Mouse (Mus musculus) forebrain, embryonic 16.5 days (tissue): Measurements from ENCODE around the gene Efcab2. TPM values are rescaled to one million over a fixed set of nuclear protein-coding genes. Genes with fewer than 3 reads are reported as not detected.

Source experiments
- ATAC-seq: fragments of 200-750 bp; cut with Nextera tagmentation; 2 replicates; pipeline ENCODE4 v1.8.0; 2017; ENCODE audit warnings: mild to moderate bottlenecking, moderate library complexity
- H3K27ac ChIP-seq: fragments of 300-500 bp; sonication (generic); 2 replicates; pipeline ENCODE4 v1.5.1; 2014; ENCODE audit warnings: low read length, control low read depth
- H3K27me3 ChIP-seq: fragments of 300-500 bp; sonication (generic); replicated peaks from 2 replicates; pipeline ENCODE4 v1.6.1; 2014; ENCODE audit warnings: low read length; ENCODE audit not compliant: control insufficient read depth, insufficient read depth
- H3K36me3 ChIP-seq: fragments of 300-500 bp; sonication (generic); 2 replicates; pipeline ENCODE4 v1.6.1; 2014; ENCODE audit not compliant: control insufficient read depth, insufficient read depth
- H3K4me1 ChIP-seq: fragments of 300-500 bp; sonication (generic); replicated peaks from 2 replicates; pipeline ENCODE4 v1.6.1; 2014; ENCODE audit warnings: low read length; ENCODE audit not compliant: control insufficient read depth, insufficient read depth
- H3K4me2 ChIP-seq: fragments of 300-500 bp; sonication (generic); 2 replicates; pipeline ENCODE4 v1.6.1; 2014; ENCODE audit warnings: mild to moderate bottlenecking, low read length, control low read depth
- H3K4me3 ChIP-seq: fragments of 300-500 bp; sonication (generic); replicated peaks from 2 replicates; pipeline ENCODE4 v1.5.1; 2014; ENCODE audit warnings: mild to moderate bottlenecking, low read length, control low read depth
- H3K9ac ChIP-seq: fragments of 300-500 bp; sonication (generic); replicated peaks from 2 replicates; pipeline ENCODE4 v1.6.1; 2014; ENCODE audit warnings: low read depth, low read length, control low read depth
- H3K9me3 ChIP-seq: fragments of 300-500 bp; sonication (generic); 2 replicates; pipeline ENCODE4 v1.6.1; 2016; ENCODE audit warnings: low read length; ENCODE audit not compliant: control insufficient read depth
- WGBS: fragments of 180-500 bp; shearing (Covaris S2); extraction: QIAGEN DNeasy Blood & Tissue Kit; methylation state at CpG from one replicate; pipeline ENCODE4 v1.1.7; 2014; 5-methylcytosine and 5-hydroxymethylcytosine counted together
- polyA plus RNA-seq: library from polyadenylated mRNA; unstranded; fragments of >200 nt; fragmentation: Nextera tagmentation; extraction: Ambion mirVana; gene quantifications from 2 replicates; pipeline ENCODE4 v1.2.1, GENCODE M21; 2015

The Efcab2 gene
- polyA plus RNA-seq, 1 experiment from 2014 or later = 7.1 TPM

- Histone ChIP-seq H3K9ac (no peak overlapping the region), H3K4me2 (no peak overlapping the region), H3K27ac (no peak overlapping the region), H3K9me3 (no peaks in the 10 kb centered on the region), H3K27me3 (no peaks in the 10 kb centered on the region), H3K4me3 (no peak overlapping the region), H3K4me1 (no peaks in the 10 kb centered on the region), H3K36me3 (no peaks in the 10 kb centered on the region)
- WGBS = 66% methylated on average over 3 of the region's 3 CpGs
- ATAC-seq = peak; percentile 52; the same call in 1 of the 2 replicates
These were observed 48.2 kb downstream of the Efcab2 start for GRCm38 (mm10) chr1:178454125-178454524.

DNA sequence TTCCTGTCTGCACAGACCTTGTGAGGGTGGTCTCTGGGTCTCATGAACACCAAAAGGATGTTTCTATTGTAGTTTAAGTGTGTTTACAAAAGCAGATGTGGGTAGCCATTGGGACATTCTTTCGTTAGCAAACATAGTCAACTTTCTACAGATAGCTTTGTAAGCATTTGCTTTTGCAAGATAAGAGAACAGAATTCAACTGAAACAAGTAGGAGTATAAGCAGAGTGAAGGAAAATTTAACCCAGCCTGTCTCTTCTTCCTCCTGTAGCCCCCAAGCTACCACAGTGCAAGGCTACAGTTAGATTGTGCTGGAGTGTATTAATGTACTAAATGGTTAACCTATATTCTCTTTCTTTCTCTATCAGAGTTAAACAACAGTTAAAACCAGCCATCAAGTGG lies 49.2 kb downstream of the Efcab2 start:
- ATAC-seq = no peak
- H3K9me3 ChIP-seq = no peaks in the 10 kb centered on the region
- no peak overlapping the region for H3K4me3 ChIP-seq
- H3K4me1 ChIP-seq = no peaks in the 10 kb centered on the region
- no peaks in the 10 kb centered on the region for H3K36me3 ChIP-seq
- H3K27ac ChIP-seq = no peak overlapping the region
- H3K4me2 ChIP-seq = no peak overlapping the region
- H3K27me3 ChIP-seq = no peaks in the 10 kb centered on the region
- no peak overlapping the region for H3K9ac ChIP-seq
- 85% methylated on average over 1 of the region's 1 CpGs for WGBS

- no peak overlapping the region for H3K4me3 ChIP-seq
- WGBS = 85% methylated on average over 2 of the region's 2 CpGs
- no peak overlapping the region for H3K9ac ChIP-seq
- H3K36me3 ChIP-seq = no peaks in the 10 kb centered on the region
- H3K4me2 ChIP-seq = no peak overlapping the region
- no peak for ATAC-seq
- 0 out of 2 replicates have a peak, but pooled peaks cover 4% of the 10 kb centered on the region for H3K9me3 ChIP-seq
- no peaks in the 10 kb centered on the region for H3K4me1 ChIP-seq
- H3K27ac ChIP-seq = no peak overlapping the region
- H3K27me3 ChIP-seq = no peaks in the 10 kb centered on the region
These were observed 52.1 kb downstream of the Efcab2 start for GRCm38 (mm10) chr1:178458029-178458428.

DNA sequence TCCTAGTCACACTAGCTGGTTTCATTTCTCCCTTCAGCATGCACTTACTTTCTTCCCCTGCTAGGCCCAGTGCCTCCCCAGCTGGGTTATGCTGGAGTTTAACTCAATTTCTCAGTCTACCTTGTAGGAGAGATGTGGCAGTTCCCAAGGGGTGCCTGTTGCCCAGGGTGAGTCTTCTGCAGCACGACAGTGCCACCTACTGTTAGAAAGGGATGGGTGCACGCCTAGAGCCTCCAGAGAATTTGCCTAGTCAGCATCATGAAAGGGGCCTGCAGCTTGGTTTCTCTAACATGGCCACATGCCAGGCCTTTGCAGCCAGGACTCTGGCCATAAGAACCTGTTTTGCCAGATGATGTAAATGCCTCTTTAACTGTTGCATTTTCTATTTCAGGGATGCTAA lies 57.8 kb downstream of the Efcab2 start:
- Histone ChIP-seq H3K4me1 (no peaks in the 10 kb centered on the region), H3K4me3 (no peak overlapping the region), H3K9ac (no peak overlapping the region), H3K4me2 (no peak overlapping the region), H3K36me3 (no peaks in the 10 kb centered on the region), H3K27ac (no peak overlapping the region), H3K27me3 (no peaks in the 10 kb centered on the region), H3K9me3 (0 out of 2 replicates have a peak, but pooled peaks cover 4% of the 10 kb centered on the region)
- peak; percentile 96 for ATAC-seq
- WGBS = 1% methylated on average over 2 of the region's 2 CpGs

- Histone ChIP-seq H3K9ac (no peak overlapping the region), H3K27ac (no peak overlapping the region), H3K4me1 (no peaks in the 10 kb centered on the region), H3K9me3 (0 out of 2 replicates have a peak, but pooled peaks cover 4% of the 10 kb centered on the region), H3K36me3 (no peaks in the 10 kb centered on the region), H3K4me2 (no peak overlapping the region), H3K4me3 (no peak overlapping the region), H3K27me3 (no peaks in the 10 kb centered on the region)
- 37% methylated on average over 4 of the region's 4 CpGs for WGBS
- ATAC-seq = peak; percentile 43; the same call in 1 of the 2 replicates
These were observed 58.3 kb downstream of the Efcab2 start for GRCm38 (mm10) chr1:178464140-178464539.

DNA sequence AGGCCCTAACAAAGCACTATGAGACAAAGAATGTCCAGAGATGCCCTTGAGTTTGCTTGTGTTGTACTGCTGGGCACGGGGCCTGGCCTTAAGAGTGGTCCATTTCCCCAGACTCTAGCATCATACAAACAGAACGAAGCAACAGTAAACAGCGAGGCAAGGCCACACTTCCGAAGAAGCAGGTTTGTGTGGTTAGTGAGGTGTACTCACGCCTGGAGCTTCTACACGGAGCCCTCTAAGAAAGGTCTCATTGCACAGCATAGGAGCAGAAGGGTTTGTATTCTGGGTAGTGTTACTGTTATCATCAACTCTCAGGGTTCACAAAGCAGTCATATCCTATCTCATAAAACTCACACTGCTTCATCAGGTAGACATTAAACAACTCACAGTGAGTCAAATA lies 61.7 kb downstream of the Efcab2 start:
- no peak overlapping the region for H3K4me3 ChIP-seq
- no peak overlapping the region for H3K27ac ChIP-seq
- H3K4me2 ChIP-seq = no peak overlapping the region
- no peaks in the 10 kb centered on the region for H3K36me3 ChIP-seq
- 74% methylated on average over 6 of the region's 6 CpGs for WGBS
- no peaks in the 10 kb centered on the region for H3K4me1 ChIP-seq
- H3K9me3 ChIP-seq = no peaks in the 10 kb centered on the region
- H3K9ac ChIP-seq = no peak overlapping the region
- no peak for ATAC-seq
- H3K27me3 ChIP-seq = no peaks in the 10 kb centered on the region

GRCm38 (mm10) chr1:178468280-178468679 lies 62.4 kb downstream of the Efcab2 start:
- H3K4me1 ChIP-seq = no peaks in the 10 kb centered on the region
- H3K36me3 ChIP-seq = no peaks in the 10 kb centered on the region
- no peak overlapping the region for H3K9ac ChIP-seq
- H3K4me3 ChIP-seq = no peak overlapping the region
- H3K4me2 ChIP-seq = no peak overlapping the region
- no peak for ATAC-seq
- 2% methylated on average over 2 of the region's 2 CpGs for WGBS
- H3K9me3 ChIP-seq = no peaks in the 10 kb centered on the region
- no peaks in the 10 kb centered on the region for H3K27me3 ChIP-seq
- no peak overlapping the region for H3K27ac ChIP-seq

DNA sequence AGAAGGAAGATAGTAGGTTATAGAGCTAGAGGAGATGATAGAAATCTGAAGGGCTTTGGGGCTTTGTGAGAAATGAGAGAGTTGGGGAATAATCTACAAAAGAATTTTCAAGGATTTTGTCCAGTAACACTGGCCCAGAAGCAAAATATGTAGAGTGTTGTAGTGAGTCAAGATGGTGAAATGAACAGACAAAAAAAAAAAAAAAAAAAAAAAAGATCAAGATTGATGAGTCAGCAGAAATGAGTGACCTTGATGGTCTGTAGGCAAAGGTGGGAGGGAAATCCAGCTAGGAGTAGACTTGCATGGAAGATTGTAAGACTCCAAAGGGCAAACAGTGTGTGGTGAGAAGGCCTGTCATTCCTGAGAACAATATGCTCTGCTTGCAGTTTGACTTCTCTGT lies 78.0 kb downstream of the Efcab2 start:
- no peaks in the 10 kb centered on the region for H3K9me3 ChIP-seq
- H3K4me2 ChIP-seq = no peak overlapping the region
- ATAC-seq = no peak
- H3K27me3 ChIP-seq = no peaks in the 10 kb centered on the region
- H3K9ac ChIP-seq = no peak overlapping the region
- H3K4me1 ChIP-seq = no peaks in the 10 kb centered on the region
- H3K27ac ChIP-seq = no peak overlapping the region
- H3K4me3 ChIP-seq = no peak overlapping the region
- H3K36me3 ChIP-seq = no peaks in the 10 kb centered on the region

DNA sequence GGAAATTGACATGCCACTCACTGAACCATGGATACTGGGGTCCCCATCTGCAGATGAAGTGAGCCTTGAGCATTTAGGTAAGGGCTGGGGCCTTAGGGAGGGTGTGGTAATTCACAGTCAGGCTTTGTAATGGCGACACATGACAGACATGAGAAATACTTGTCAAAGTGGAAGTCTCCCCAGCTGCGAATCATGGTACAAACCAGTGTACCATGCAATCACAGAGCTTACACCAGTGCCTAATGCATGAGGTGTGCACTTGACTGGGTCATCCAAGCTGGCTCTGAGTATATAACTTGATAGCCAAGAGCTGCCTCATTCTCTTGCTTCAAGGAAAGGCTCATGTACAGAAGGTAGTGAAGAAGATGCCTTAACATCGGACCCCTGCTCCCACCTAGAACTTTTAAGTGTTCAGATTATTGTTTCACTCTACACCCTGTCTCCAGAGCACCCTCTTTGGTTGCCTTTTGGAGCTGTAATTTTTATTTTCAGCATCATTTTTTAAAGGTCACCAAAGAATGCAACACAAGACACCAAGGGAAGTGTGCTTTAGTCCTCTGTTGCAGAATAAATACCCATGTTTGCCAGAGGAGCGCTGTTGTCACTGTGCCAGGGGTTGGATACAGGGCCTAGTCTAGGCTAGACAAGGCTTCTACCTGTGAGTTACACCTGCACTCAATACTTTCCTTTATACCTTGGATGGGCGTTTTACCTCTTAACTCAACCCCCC lies 79.4 kb downstream of the Efcab2 start:
- Histone ChIP-seq H3K27ac (no peak overlapping the region), H3K36me3 (no peaks in the 10 kb centered on the region), H3K27me3 (no peaks in the 10 kb centered on the region), H3K4me3 (no peak overlapping the region), H3K4me2 (no peak overlapping the region), H3K9ac (no peak overlapping the region), H3K9me3 (no peaks in the 10 kb centered on the region), H3K4me1 (no peaks in the 10 kb centered on the region)
- WGBS = 82% methylated on average over 5 of the region's 5 CpGs
- ATAC-seq = no peak

GRCm38 (mm10) chr1:178485868-178486220 lies 80.0 kb downstream of the Efcab2 start:
- WGBS = 61% methylated on average over 5 of the region's 5 CpGs

More at GRCm38 (mm10) chr1:178485868-178486220, 80.0 kb downstream of the Efcab2 start:
- Histone ChIP-seq H3K4me1 (no peaks in the 10 kb centered on the region), H3K27me3 (no peaks in the 10 kb centered on the region), H3K9me3 (no peaks in the 10 kb centered on the region), H3K4me3 (no peak overlapping the region), H3K36me3 (no peaks in the 10 kb centered on the region), H3K4me2 (no peak overlapping the region), H3K9ac (no peak overlapping the region), H3K27ac (no peak overlapping the region)
- ATAC-seq = no peak
